In genomic region chr7:35626038-35626437, GRCm38 (mm10) we compare ENCODE assay signal across 31 mouse cellular contexts. TPM values are rescaled to one million over a fixed set of nuclear protein-coding genes. Genes with fewer than 3 reads are reported as not detected.
DNase-seq lines count a peak whose midpoint lies in the region; ATAC-seq and TF ChIP-seq lines count a peak whose summit lies in the region.
"Had no signal": no experiment of that assay in that cellular context is flagged by ENCODE, and none has a peak within 500 bp of the region (broad histone marks: within the 10 kb centered on the region; RNA-seq: fewer than 3 reads in every experiment).

No protein-coding gene starts in this region.

- peak; percentile 37 for TF ChIP-seq CTCF in layer of hippocampus, adult 2 months (conservative IDR thresholded peaks at IDR 0.05)
- TF ChIP-seq CTCF in midbrain, postnatal 0 days (IDR thresholded peaks at IDR 0.05): 0 out of 2 replicates have a peak, but pooled peaks have one; percentile 28

- ATAC-seq in midbrain, postnatal 0 days (ENCODE audit: low FRiP score): no peak
- ATAC-seq in midbrain, embryonic 14.5 days (ENCODE audit: low FRiP score, low TSS enrichment): no peak
- no peak for ATAC-seq in granulocyte monocyte progenitor cell, adult 5-6 weeks (replicated peaks; ENCODE audit: poor library complexity, severe bottlenecking)
- ATAC-seq: forebrain, embryonic 13.5 days; hindbrain, embryonic 16.5 days had no signal

- H3K36me3 ChIP-seq in midbrain, postnatal 0 days (ENCODE audit: insufficient read depth, low read length): peaks cover 33% of the 10 kb centered on the region
- H3K36me3 ChIP-seq in midbrain, embryonic 14.5 days (ENCODE audit: control insufficient read depth, insufficient read depth, low read length): peaks cover 56% of the 10 kb centered on the region

- H3K27me3 ChIP-seq in midbrain, postnatal 0 days (ENCODE audit: insufficient read depth, low read length): no peaks in the 10 kb centered on the region
- H3K27me3 ChIP-seq in midbrain, embryonic 14.5 days (ENCODE audit: control insufficient read depth, insufficient read depth, low read length): no peaks in the 10 kb centered on the region
- H3K27me3 ChIP-seq: CH12.LX; embryonic facial prominence, embryonic 13.5 days; forebrain, embryonic 13.5 days; heart, embryonic 12.5 days; limb, embryonic 15.5 days; lung, embryonic 15.5 days had no signal

- H3K9me3 ChIP-seq in midbrain, postnatal 0 days (ENCODE audit: low read length): no peaks in the 10 kb centered on the region
- no peaks in the 10 kb centered on the region for H3K9me3 ChIP-seq in midbrain, embryonic 14.5 days (ENCODE audit: control insufficient read depth, low read length)
- H3K9me3 ChIP-seq: embryonic facial prominence, embryonic 13.5 days; forebrain, embryonic 13.5 days; limb, embryonic 15.5 days; lung, embryonic 15.5 days had no signal

- H3K4me2 ChIP-seq in midbrain, postnatal 0 days (ENCODE audit: low read depth, low read length, poor library complexity, severe bottlenecking): no peak overlapping the region
- H3K4me2 ChIP-seq in midbrain, embryonic 14.5 days (ENCODE audit: low read length): no peak overlapping the region
- H3K4me2 ChIP-seq: embryonic facial prominence, embryonic 13.5 days; forebrain, embryonic 13.5 days; heart, embryonic 12.5 days; limb, embryonic 15.5 days; lung, embryonic 15.5 days; midbrain, embryonic 11.5 days had no signal

- DNase-seq in layer of hippocampus, adult 2 months (ENCODE audit: low spot score in 2 of 2): no peak
- no peak for DNase-seq in layer of hippocampus, adult 11-12 months (ENCODE audit: low spot score)
- DNase-seq in midbrain, postnatal 0 days (ENCODE audit: low spot score): no peak
- DNase-seq in midbrain, embryonic 14.5 days: no peak
- DNase-seq in R1 (ENCODE audit: low read depth, low spot score): peak; percentile 68
- no peak for DNase-seq in urinary bladder, postnatal 10 days (ENCODE audit: low spot score)
- DNase-seq: adrenal gland, postnatal 10 days; B cell, adult 2 months; cerebellum, adult 2 months; cerebellum, postnatal 25 days; embryo, embryonic 11 days; heart, adult 18-20 months; heart, postnatal 10 days; kidney, adult 11 months; kidney, postnatal 4 days; left cerebral cortex, postnatal 4 days; thymus, adult 2 months; thymus, postnatal 4 days had no signal

- no peak overlapping the region for H3K9ac ChIP-seq in midbrain, postnatal 0 days (replicated peaks; ENCODE audit: low read length, poor library complexity, severe bottlenecking)
- no peak overlapping the region for H3K9ac ChIP-seq in midbrain, embryonic 14.5 days (replicated peaks; ENCODE audit: low read length)
- H3K9ac ChIP-seq: embryonic facial prominence, embryonic 13.5 days; forebrain, embryonic 13.5 days; heart, embryonic 12.5 days; limb, embryonic 15.5 days; lung, embryonic 15.5 days had no signal

- H3K4me3 ChIP-seq in layer of hippocampus, adult 2 months: no peak overlapping the region
- H3K4me3 ChIP-seq in midbrain, postnatal 0 days (ENCODE audit: low read depth, low read length): no peak overlapping the region
- no peak overlapping the region for H3K4me3 ChIP-seq in midbrain, embryonic 14.5 days (replicated peaks; ENCODE audit: low read depth, low read length)
- H3K4me3 ChIP-seq: embryonic facial prominence, embryonic 13.5 days; erythroblast, embryonic 14.5 days; forebrain, embryonic 13.5 days; heart, embryonic 12.5 days; hindbrain, embryonic 10.5 days; limb, embryonic 15.5 days; lung, embryonic 15.5 days had no signal

- 100% methylated on average over 5 of the region's 5 CpGs for WGBS in midbrain, postnatal 0 days
- 98% methylated on average over 5 of the region's 5 CpGs for WGBS in midbrain, embryonic 14.5 days

- no peak overlapping the region for H3K27ac ChIP-seq in layer of hippocampus, adult 2 months
- H3K27ac ChIP-seq in midbrain, postnatal 0 days (ENCODE audit: low read depth, low read length): no peak overlapping the region
- H3K27ac ChIP-seq in midbrain, embryonic 14.5 days (replicated peaks; ENCODE audit: low read depth, low read length): no peak overlapping the region
- H3K27ac ChIP-seq: embryonic facial prominence, embryonic 13.5 days; forebrain, embryonic 13.5 days; hindbrain, embryonic 10.5 days; limb, embryonic 15.5 days; lung, embryonic 15.5 days had no signal

- H3K4me1 ChIP-seq in midbrain, postnatal 0 days (ENCODE audit: insufficient read depth, low read length): no peaks in the 10 kb centered on the region
- H3K4me1 ChIP-seq in midbrain, embryonic 14.5 days (ENCODE audit: control insufficient read depth, insufficient read depth, low read length): no peaks in the 10 kb centered on the region
- H3K4me1 ChIP-seq: embryonic facial prominence, embryonic 13.5 days; forebrain, embryonic 13.5 days; heart, embryonic 12.5 days; hindbrain, embryonic 10.5 days; limb, embryonic 15.5 days; lung, embryonic 15.5 days had no signal

RNA-seq across cellular contexts. Expression of gene Pdcd5, which starts 21.3 kb away (rescaled TPM):
- total RNA-seq in layer of hippocampus, adult 2 months (2021): 10 to 100 TPM; 71.8 to 72.4 TPM
- total RNA-seq in midbrain, postnatal 0 days (2014; rRNA removed): 53.3 and 78.3 TPM in 2 replicates
- 255 and 280 TPM in 2 replicates for polyA plus RNA-seq in midbrain, postnatal 0 days (2015; fragmentation: Nextera tagmentation; extraction: Ambion mirVana)
- 238 and 295 TPM in 2 replicates for polyA plus RNA-seq in midbrain, embryonic 14.5 days (2014; fragmentation: Nextera tagmentation; extraction: Ambion mirVana)
- total RNA-seq in granulocyte monocyte progenitor cell, adult 5-6 weeks (2014; fragmentation: Nextera tagmentation): 133 and 145 TPM in 2 replicates
- total RNA-seq in granulocyte monocyte progenitor cell, adult 5-6 weeks (2017): 94.4 and 114 TPM in 2 replicates

RNA-seq across cellular contexts. Expression of gene Ankrd27, which starts 40.0 kb away (rescaled TPM):
- 10 to 100 TPM; 35.8 to 44.2 TPM for total RNA-seq in layer of hippocampus, adult 2 months (2021)
- total RNA-seq in midbrain, postnatal 0 days (2014; rRNA removed): 17.9 and 24.7 TPM in 2 replicates
- polyA plus RNA-seq in midbrain, postnatal 0 days (2015; fragmentation: Nextera tagmentation; extraction: Ambion mirVana): 11.4 and 11.9 TPM in 2 replicates
- 15.6 and 17.9 TPM in 2 replicates for polyA plus RNA-seq in midbrain, embryonic 14.5 days (2014; fragmentation: Nextera tagmentation; extraction: Ambion mirVana)
- total RNA-seq in granulocyte monocyte progenitor cell, adult 5-6 weeks (2014; fragmentation: Nextera tagmentation): 40.4 and 66.7 TPM in 2 replicates
- total RNA-seq in granulocyte monocyte progenitor cell, adult 5-6 weeks (2017): 40.0 and 49.7 TPM in 2 replicates

RNA-seq across cellular contexts. Expression of gene Rgs9bp, which starts 40.7 kb away (rescaled TPM):
- total RNA-seq in layer of hippocampus, adult 2 months (2021): under 1 TPM; 0.34 to 0.51 TPM
- 0.11 and 0.24 TPM in 2 replicates for total RNA-seq in midbrain, postnatal 0 days (2014; rRNA removed)
- 0.05 TPM in 1 of 2 replicates, not detected in the other for polyA plus RNA-seq in midbrain, postnatal 0 days (2015; fragmentation: Nextera tagmentation; extraction: Ambion mirVana)
- 0.07 TPM in 1 of 2 replicates, not detected in the other for polyA plus RNA-seq in midbrain, embryonic 14.5 days (2014; fragmentation: Nextera tagmentation; extraction: Ambion mirVana)
- 0.30 and 1.2 TPM in 2 replicates for total RNA-seq in granulocyte monocyte progenitor cell, adult 5-6 weeks (2014; fragmentation: Nextera tagmentation)
- 0.36 and 0.65 TPM in 2 replicates for total RNA-seq in granulocyte monocyte progenitor cell, adult 5-6 weeks (2017)
- total RNA-seq: monocyte, adult 5-6 weeks; neutrophil, adult 5-6 weeks had no signal
- polyA plus RNA-seq: erythroblast, embryonic 14.5 days had no signal
